Mouse (Mus musculus) hindbrain, embryonic 12.5 days (tissue): ENCODE results near the gene Nfatc2. TPM values are rescaled to one million over a fixed set of nuclear protein-coding genes. Genes with fewer than 3 reads are reported as not detected.

Experiments used
- ATAC-seq: fragments of 200-750 bp; cut with Nextera tagmentation; 2 replicates; pipeline ENCODE4 v1.8.0; 2017; ENCODE audit warnings: moderate TSS enrichment; ENCODE audit not compliant: low FRiP score
- H3K27ac ChIP-seq: fragments of 300-500 bp; sonication (generic); 2 replicates; pipeline ENCODE4 v1.5.1; 2016; ENCODE audit warnings: mild to moderate bottlenecking
- H3K27me3 ChIP-seq: fragments of 300-500 bp; sonication (generic); 2 replicates; pipeline ENCODE4 v1.6.1; 2016; ENCODE audit warnings: mild to moderate bottlenecking
- H3K36me3 ChIP-seq: fragments of 300-500 bp; sonication (generic); 2 replicates; pipeline ENCODE4 v1.6.1; 2016; ENCODE audit warnings: mild to moderate bottlenecking
- H3K4me1 ChIP-seq: fragments of 300-500 bp; sonication (generic); 2 replicates; pipeline ENCODE4 v1.6.1; 2016
- H3K4me2 ChIP-seq: fragments of 300-500 bp; sonication (generic); replicated peaks from 2 replicates; pipeline ENCODE4 v1.6.1; 2016; ENCODE audit warnings: mild to moderate bottlenecking
- H3K4me3 ChIP-seq: fragments of 300-500 bp; sonication (generic); 2 replicates; pipeline ENCODE4 v1.5.1; 2016; ENCODE audit warnings: mild to moderate bottlenecking
- H3K9ac ChIP-seq: fragments of 300-500 bp; sonication (generic); 2 replicates; pipeline ENCODE4 v1.6.1; 2016; ENCODE audit warnings: mild to moderate bottlenecking, moderate library complexity
- H3K9me3 ChIP-seq: fragments of 300-500 bp; sonication (generic); replicated peaks from 2 replicates; pipeline ENCODE4 v1.6.1; 2016; ENCODE audit warnings: mild to moderate bottlenecking
- WGBS: fragments of 180-500 bp; shearing (Covaris S2); methylation state at CpG from one replicate; pipeline ENCODE4 v1.1.7; 2016; 5-methylcytosine and 5-hydroxymethylcytosine counted together
- microRNA-seq: library from miRNA; unstranded; fragments of <30 nt; microRNA quantifications from one replicate; pipeline ENCODE4, GENCODE M21; 2017
- polyA plus RNA-seq: library from polyadenylated mRNA; unstranded; fragments of >200 nt; fragmentation: Nextera tagmentation; extraction: Ambion mirVana; gene quantifications from 2 replicates; pipeline ENCODE4 v1.2.1, GENCODE M21; 2016

Gene Nfatc2
- polyA plus RNA-seq, 1 experiment from 2014 or later, result 2.2 TPM

DNA sequence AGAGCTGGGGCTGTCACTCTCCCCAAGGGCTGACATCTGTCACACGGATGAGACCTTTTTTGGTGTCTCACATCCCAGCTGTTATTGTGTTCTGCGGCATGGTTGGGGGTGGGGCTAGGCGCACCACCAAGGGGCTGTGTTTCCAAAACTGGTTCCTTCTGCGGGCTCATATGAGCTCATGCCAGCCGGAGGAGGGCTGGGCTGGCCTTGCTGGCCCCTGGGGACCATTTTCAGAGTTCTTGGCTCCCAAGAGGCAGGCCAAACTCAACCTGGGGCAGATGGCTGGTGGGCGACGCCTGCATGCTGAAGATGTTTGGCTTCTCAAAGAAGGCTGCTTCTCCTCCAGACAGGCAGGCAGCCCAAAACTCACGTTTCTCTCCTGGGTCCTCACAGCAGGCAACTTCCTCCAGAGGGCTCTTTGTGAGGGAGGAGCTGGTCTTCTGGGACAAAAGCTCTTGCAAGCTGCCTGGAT lies 162.4 kb downstream of the Nfatc2 start:
- Histone ChIP-seq H3K9me3 (peaks cover 12% of the 10 kb centered on the region; the same call in 1 of the 2 replicates), H3K9ac (no peak overlapping the region), H3K36me3 (no peaks in the 10 kb centered on the region), H3K4me3 (no peak overlapping the region), H3K27ac (no peak overlapping the region), H3K4me1 (peaks cover 15% of the 10 kb centered on the region), H3K4me2 (no peak overlapping the region), H3K27me3 (0 out of 2 replicates have a peak, but pooled peaks cover 3% of the 10 kb centered on the region)
- ATAC-seq, result no peak
- 41% methylated on average over 8 of the region's 8 CpGs for WGBS

DNA sequence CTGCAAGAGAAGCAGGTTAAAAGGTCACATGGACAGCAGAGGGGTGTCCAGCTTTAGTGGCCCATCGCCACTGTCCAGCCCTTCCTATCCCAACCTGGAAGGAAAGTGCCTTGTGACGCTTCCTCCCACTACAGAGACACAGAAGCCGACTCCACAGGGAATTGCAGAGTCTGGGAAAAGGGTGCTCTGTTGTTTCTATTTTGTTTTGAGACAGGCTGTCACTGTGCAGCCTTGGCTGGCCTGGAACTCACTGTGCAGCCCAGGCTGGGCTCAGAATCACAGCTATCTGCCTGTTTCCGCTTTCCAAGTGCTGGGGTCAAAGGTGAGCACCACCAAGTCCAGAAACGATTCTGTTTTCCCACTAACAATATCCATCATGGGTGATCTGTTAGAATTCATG lies 167.3 kb downstream of the Nfatc2 start:
- no peak for ATAC-seq
- Histone ChIP-seq H3K4me2 (no peak overlapping the region), H3K4me3 (no peak overlapping the region), H3K9me3 (no peaks in the 10 kb centered on the region; the same call in 1 of the 2 replicates), H3K27ac (no peak overlapping the region), H3K27me3 (no peaks in the 10 kb centered on the region), H3K4me1 (peaks cover 9% of the 10 kb centered on the region), H3K9ac (no peak overlapping the region), H3K36me3 (no peaks in the 10 kb centered on the region)
- 80% methylated on average over 5 of the region's 5 CpGs for WGBS

DNA sequence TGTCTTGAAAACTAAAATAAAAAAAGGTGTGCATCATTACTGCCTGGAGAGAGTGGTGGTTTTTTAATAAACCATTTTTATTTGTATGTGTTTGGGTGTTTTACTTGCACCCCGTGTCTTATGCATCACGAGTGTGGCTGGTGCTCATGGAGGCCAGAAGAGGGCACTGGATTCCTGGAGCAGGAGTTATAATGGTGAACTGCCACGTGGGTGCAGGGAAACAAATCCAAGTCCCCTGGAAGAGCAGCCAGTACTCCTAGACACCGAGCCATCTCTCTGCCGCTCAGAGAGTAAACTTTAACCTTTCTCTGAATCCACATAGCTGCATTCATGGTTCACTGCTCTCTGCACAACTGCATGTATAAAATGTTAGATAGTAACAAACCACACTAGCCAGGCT lies 168.1 kb downstream of the Nfatc2 start:
- 68% methylated on average over 5 of the region's 5 CpGs for WGBS

DNA sequence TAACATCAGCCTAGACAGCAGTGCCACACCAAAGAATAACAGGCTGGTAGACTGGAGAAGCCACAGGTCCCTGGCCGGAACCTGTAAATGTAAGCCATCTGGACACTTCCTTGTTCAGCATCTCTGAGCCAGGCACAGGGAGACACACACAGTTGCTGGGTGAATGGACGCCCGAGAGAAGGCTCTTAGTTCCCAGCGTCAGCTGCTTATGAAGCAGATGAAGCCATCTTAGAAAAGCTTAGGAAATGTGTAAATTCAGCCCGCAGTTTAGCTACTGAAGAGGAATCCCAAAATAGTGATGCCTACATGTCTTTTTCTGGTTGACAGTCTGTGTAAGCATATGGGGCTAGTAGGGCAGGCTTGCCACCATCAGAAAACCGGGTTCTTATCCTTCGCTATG lies 169.1 kb downstream of the Nfatc2 start:
- Histone ChIP-seq H3K9ac (no peak overlapping the region), H3K36me3 (no peaks in the 10 kb centered on the region), H3K27me3 (no peaks in the 10 kb centered on the region), H3K27ac (no peak overlapping the region), H3K4me1 (no peaks in the 10 kb centered on the region), H3K9me3 (peaks cover 2% of the 10 kb centered on the region), H3K4me2 (no peak overlapping the region), H3K4me3 (no peak overlapping the region)
- ATAC-seq, result no peak
- 88% methylated on average over 7 of the region's 7 CpGs for WGBS

More for the DNA sequence above, 168.1 kb downstream of the Nfatc2 start:
- no peak overlapping the region for H3K9ac ChIP-seq
- H3K36me3 ChIP-seq, result no peaks in the 10 kb centered on the region
- H3K27ac ChIP-seq, result no peak overlapping the region
- peaks cover under 1% of the 10 kb centered on the region for H3K4me1 ChIP-seq
- H3K27me3 ChIP-seq, result no peaks in the 10 kb centered on the region
- no peaks in the 10 kb centered on the region; the same call in 1 of the 2 replicates for H3K9me3 ChIP-seq
- ATAC-seq, result no peak
- no peak overlapping the region for H3K4me2 ChIP-seq
- H3K4me3 ChIP-seq, result no peak overlapping the region

DNA sequence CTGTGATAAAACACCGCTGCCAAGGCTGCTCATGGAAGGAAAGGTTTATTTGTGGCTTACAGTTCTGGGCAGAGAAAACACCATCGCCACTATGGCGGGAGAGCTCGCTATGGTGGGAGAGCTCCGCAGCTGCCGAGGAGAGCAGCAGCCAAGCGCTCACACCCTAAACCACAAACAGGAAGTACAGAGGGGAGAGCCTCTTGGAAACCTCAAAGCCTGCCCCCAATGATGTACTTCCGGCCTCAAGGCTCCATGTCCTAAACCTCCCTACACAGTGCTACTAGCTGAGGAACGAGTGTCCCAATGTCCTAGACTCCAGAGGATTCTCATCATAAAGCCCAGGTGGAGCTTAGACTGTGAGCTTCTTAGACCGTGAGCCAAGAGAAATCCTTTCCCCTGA lies 171.9 kb downstream of the Nfatc2 start:
- H3K9me3 ChIP-seq, result peaks cover 4% of the 10 kb centered on the region
- H3K27me3 ChIP-seq, result peaks cover 9% of the 10 kb centered on the region
- no peak overlapping the region for H3K4me3 ChIP-seq
- ATAC-seq, result no peak
- H3K36me3 ChIP-seq, result no peaks in the 10 kb centered on the region
- 91% methylated on average over 9 of the region's 10 CpGs for WGBS
- no peak overlapping the region for H3K4me2 ChIP-seq
- H3K4me1 ChIP-seq, result no peaks in the 10 kb centered on the region
- no peak overlapping the region for H3K9ac ChIP-seq
- H3K27ac ChIP-seq, result no peak overlapping the region

DNA sequence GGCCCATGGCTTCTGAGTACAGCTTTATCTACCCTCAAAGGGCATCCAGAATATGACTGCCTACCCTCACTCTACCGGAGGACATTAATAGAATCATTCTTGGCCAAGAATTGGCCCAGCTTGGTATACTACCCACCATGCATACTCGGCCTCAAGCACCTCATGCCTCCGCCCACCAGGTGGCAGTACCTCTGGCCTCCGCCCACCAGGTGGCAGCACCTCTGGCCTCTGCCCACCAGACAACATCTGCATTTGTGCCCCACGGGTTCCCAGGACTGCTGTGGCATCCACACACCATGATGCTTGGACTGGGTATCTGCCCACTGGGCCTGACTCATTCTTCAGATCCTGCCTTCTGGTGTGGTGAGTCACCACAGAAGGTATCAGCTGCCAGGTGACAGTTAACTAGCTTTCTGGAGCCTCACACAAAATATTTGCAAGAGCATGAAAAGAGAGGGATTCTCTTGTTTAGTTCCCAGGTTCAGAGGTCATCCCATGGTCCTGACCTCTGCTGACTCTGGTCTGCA lies 173.0 kb downstream of the Nfatc2 start:
- H3K36me3 ChIP-seq, result no peaks in the 10 kb centered on the region
- no peaks in the 10 kb centered on the region; the same call in 1 of the 2 replicates for H3K4me1 ChIP-seq
- H3K27me3 ChIP-seq, result peaks cover 9% of the 10 kb centered on the region
- WGBS, result 90% methylated on average over 5 of the region's 5 CpGs
- H3K9ac ChIP-seq, result no peak overlapping the region
- ATAC-seq, result no peak
- no peak overlapping the region for H3K4me3 ChIP-seq
- H3K27ac ChIP-seq, result no peak overlapping the region
- peaks cover 4% of the 10 kb centered on the region for H3K9me3 ChIP-seq
- no peak overlapping the region for H3K4me2 ChIP-seq

Small RNA genes lying within 50 kb of the gene (microRNA-seq; reads per million reads assigned to microRNA genes)
- gene Mir7004, result 0.81 reads per million

Other genes with a start within 250 kb of the Nfatc2 start
- gene Atp9a, start 140.8 kb upstream of the Nfatc2 start, polyA plus RNA-seq, result 50.8 and 54.2 TPM in 2 replicates
- gene Sall4, start 166.3 kb upstream of the Nfatc2 start, polyA plus RNA-seq, result 2.3 and 3.2 TPM in 2 replicates